ENCODE assay signal across 13 mouse cellular contexts in the genomic region with DNA sequence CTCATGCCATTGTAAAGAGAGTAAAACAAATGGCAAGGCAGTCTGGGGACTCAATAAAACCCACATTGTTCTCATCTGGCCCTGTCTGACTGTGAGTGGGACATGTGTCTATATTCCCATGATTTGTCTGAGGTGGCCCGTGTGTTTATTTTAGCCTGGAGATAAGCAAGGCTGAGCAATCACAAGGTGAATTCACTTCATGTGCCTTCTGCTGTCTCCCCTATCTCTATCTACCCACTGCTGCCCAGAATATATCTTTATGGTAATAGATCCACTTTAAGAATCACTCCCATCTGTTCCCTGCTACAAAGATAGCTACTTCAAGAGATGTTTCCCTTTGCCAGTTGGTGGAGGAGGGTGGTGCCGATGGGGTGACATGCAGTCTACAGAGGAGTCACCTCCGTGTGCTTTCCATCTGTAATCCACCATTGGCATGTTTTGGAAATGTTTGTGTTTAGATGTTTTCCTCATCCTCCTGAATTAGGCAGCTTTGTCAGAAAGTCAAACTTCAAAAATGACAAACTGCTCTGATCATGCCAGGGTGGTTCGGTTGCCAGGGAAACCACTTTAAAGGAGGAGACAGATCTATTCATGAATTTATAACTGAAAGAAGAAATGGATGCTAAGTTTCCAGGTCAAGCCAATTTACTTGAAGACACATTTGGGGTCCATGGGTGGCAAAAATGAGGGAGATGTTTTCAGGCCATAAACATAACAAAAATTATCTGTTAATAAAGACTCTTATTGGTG.
DNase-seq lines count a peak whose midpoint lies in the region; ATAC-seq and TF ChIP-seq lines count a peak whose summit lies in the region.
"Had no signal": no experiment of that assay in that cellular context is flagged by ENCODE, and none has a peak within 500 bp of the region (broad histone marks: within the 10 kb centered on the region; RNA-seq: fewer than 3 reads in every experiment).

No protein-coding gene starts in this region.

- no peaks in the 10 kb centered on the region for H3K9me3 ChIP-seq in hindbrain, embryonic 16.5 days (ENCODE audit: control insufficient read depth, low read length)
- H3K9me3 ChIP-seq in hindbrain, embryonic 12.5 days (replicated peaks) = no peaks in the 10 kb centered on the region
- H3K9me3 ChIP-seq: limb, embryonic 10.5 days; megakaryocyte, embryonic 14.5 days had no signal

- no peak for TF ChIP-seq POLR2A in cortical plate, adult 2 months (IDR thresholded peaks at IDR 0.05; ENCODE audit: extremely low read depth, insufficient read depth, low read length)

- DNase-seq in frontal cortex, adult 2 months (ENCODE audit: extremely low spot score in 1 of 2, low spot score in 1 of 2) = peak; percentile 78 to 79
- peak; percentile 51 to 67 for DNase-seq in left cerebral cortex, postnatal 14 days (ENCODE audit: low spot score in 2 of 2)
- no peak for DNase-seq in cerebellum, adult 9-10 months
- no peak for DNase-seq in c-Kit-positive CD71-positive TER-119-positive erythroid progenitor cells, embryonic 14.5 days (ENCODE audit: low spot score)
- no peak for DNase-seq in ovary, postnatal 36 days (ENCODE audit: low spot score)
- DNase-seq: cerebellum, postnatal 10 days; kidney, adult 8-10 months; lung, adult 18-20 months had no signal

- 71% methylated on average over 4 of the region's 4 CpGs for WGBS in hindbrain, embryonic 16.5 days
- 76% methylated on average over 4 of the region's 4 CpGs for WGBS in hindbrain, embryonic 12.5 days

- no peak overlapping the region for H3K9ac ChIP-seq in hindbrain, embryonic 16.5 days (ENCODE audit: low read depth, low read length)
- no peak overlapping the region for H3K9ac ChIP-seq in hindbrain, embryonic 12.5 days

- 0 out of 2 replicates have a peak, but pooled peaks have one; percentile 17 for ATAC-seq in hindbrain, embryonic 16.5 days
- no peak for ATAC-seq in hindbrain, embryonic 12.5 days (ENCODE audit: low FRiP score)

- intact Hi-C loops in left cerebral cortex, postnatal 14 days (cut with DNase I) = no loop called here

- H3K4me3 ChIP-seq in hindbrain, embryonic 16.5 days (ENCODE audit: low read length) = no peak overlapping the region
- no peak overlapping the region for H3K4me3 ChIP-seq in hindbrain, embryonic 12.5 days
- H3K4me3 ChIP-seq in cortical plate, adult 2 months (ENCODE audit: insufficient read depth, low read length) = no peak overlapping the region
- H3K4me3 ChIP-seq: limb, embryonic 10.5 days; megakaryocyte, embryonic 14.5 days had no signal

- no peaks in the 10 kb centered on the region for H3K36me3 ChIP-seq in hindbrain, embryonic 16.5 days (ENCODE audit: control insufficient read depth, insufficient read depth, low read length)
- H3K36me3 ChIP-seq in hindbrain, embryonic 12.5 days = no peaks in the 10 kb centered on the region
- H3K36me3 ChIP-seq: limb, embryonic 10.5 days had no signal

- H3K27ac ChIP-seq in hindbrain, embryonic 16.5 days (ENCODE audit: low read depth, low read length) = no peak overlapping the region
- H3K27ac ChIP-seq in hindbrain, embryonic 12.5 days = no peak overlapping the region
- H3K27ac ChIP-seq in cortical plate, adult 2 months (ENCODE audit: insufficient read depth, low read length) = peak overlapping the region; percentile 81; the same call in 1 of the 2 replicates
- H3K27ac ChIP-seq: limb, embryonic 10.5 days had no signal

- no peaks in the 10 kb centered on the region for H3K27me3 ChIP-seq in hindbrain, embryonic 16.5 days (replicated peaks; ENCODE audit: control insufficient read depth, insufficient read depth, low read length)
- no peaks in the 10 kb centered on the region for H3K27me3 ChIP-seq in hindbrain, embryonic 12.5 days
- H3K27me3 ChIP-seq: megakaryocyte, embryonic 14.5 days had no signal

- no peak overlapping the region for H3K4me2 ChIP-seq in hindbrain, embryonic 16.5 days (ENCODE audit: low read length)
- no peak overlapping the region for H3K4me2 ChIP-seq in hindbrain, embryonic 12.5 days (replicated peaks)

- no peak for TF ChIP-seq CTCF in cortical plate, adult 2 months (IDR thresholded peaks at IDR 0.05; ENCODE audit: extremely low read depth, insufficient read depth, low read length)

- no peaks in the 10 kb centered on the region for H3K4me1 ChIP-seq in hindbrain, embryonic 16.5 days (ENCODE audit: control insufficient read depth, insufficient read depth, low read depth, low read length)
- H3K4me1 ChIP-seq in hindbrain, embryonic 12.5 days = 0 out of 2 replicates have a peak, but pooled peaks cover 3% of the 10 kb centered on the region
- H3K4me1 ChIP-seq in cortical plate, adult 2 months (ENCODE audit: control insufficient read depth, insufficient read depth, low read length) = peaks cover 4% of the 10 kb centered on the region
- H3K4me1 ChIP-seq: limb, embryonic 10.5 days; megakaryocyte, embryonic 14.5 days had no signal

Comparison
In these comparisons a context has a peak if more than half of its experiments do, and no peak if none do; other contexts are left out.
1. DNase-seq: peak in frontal cortex, adult 2 months (2 of 2) and left cerebral cortex, postnatal 14 days (2 of 2); none in cerebellum, adult 9-10 months (single experiment), c-Kit-positive CD71-positive TER-119-positive erythroid progenitor cells, embryonic 14.5 days (single experiment) and ovary, postnatal 36 days (single experiment).